ENCODE assay signal across 8 mouse cellular contexts in genomic region chr11:117319543-117320335, GRCm38 (mm10).
A peak's percentile ranks its signal among the peaks of the same experiment; 100 is the strongest.
DNase-seq lines count a peak whose midpoint lies in the region; ATAC-seq and TF ChIP-seq lines count a peak whose summit lies in the region.

No protein-coding gene starts in this region.

- no peaks in the 10 kb centered on the region for H3K9me3 ChIP-seq in intestine, postnatal 0 days (ENCODE audit: control insufficient read depth)
- no peaks in the 10 kb centered on the region for H3K9me3 ChIP-seq in stomach, embryonic 15.5 days

- H3K4me3 ChIP-seq in intestine, postnatal 0 days (ENCODE audit: low read depth, low read length), result no peak overlapping the region
- no peak overlapping the region for H3K4me3 ChIP-seq in stomach, embryonic 15.5 days (replicated peaks)

- H3K4me1 ChIP-seq in intestine, postnatal 0 days (replicated peaks; ENCODE audit: control insufficient read depth, insufficient read depth, low read length), result peaks cover 39% of the 10 kb centered on the region
- H3K4me1 ChIP-seq in stomach, embryonic 15.5 days, result peaks cover 86% of the 10 kb centered on the region

- TF ChIP-seq CTCF in intestine, postnatal 0 days (IDR thresholded peaks at IDR 0.05; ENCODE audit: low read depth), result peak; percentile 32

- WGBS in intestine, postnatal 0 days, result 18% methylated on average over 15 of the region's 15 CpGs
- WGBS in stomach, embryonic 15.5 days, result 23% methylated on average over 14 of the region's 15 CpGs

- no peak overlapping the region for H3K9ac ChIP-seq in intestine, postnatal 0 days (ENCODE audit: low read depth, low read length)
- H3K9ac ChIP-seq in stomach, embryonic 15.5 days, result no peak overlapping the region

- ATAC-seq in granulocyte monocyte progenitor cell, adult 5-6 weeks (replicated peaks; ENCODE audit: poor library complexity, severe bottlenecking), result peak; percentile 59
- peak; percentile 81 for ATAC-seq in intestine, postnatal 0 days
- ATAC-seq in megakaryocyte-erythroid progenitor cell, adult 5-6 weeks (replicated peaks; ENCODE audit: low FRiP score, low TSS enrichment, poor library complexity, severe bottlenecking), result peak; percentile 23
- ATAC-seq in stomach, embryonic 15.5 days (ENCODE audit: insufficient read depth, low FRiP score, low read depth), result peak; percentile 48

- no peaks in the 10 kb centered on the region; the same call in 1 of the 2 replicates for H3K36me3 ChIP-seq in intestine, postnatal 0 days (ENCODE audit: control insufficient read depth, insufficient read depth)
- no peaks in the 10 kb centered on the region for H3K36me3 ChIP-seq in stomach, embryonic 15.5 days

- peak; percentile 74 to 75 for DNase-seq in lung, adult 18-20 months
- no peak for DNase-seq in lung, postnatal 14 days
- DNase-seq in Muller cell, postnatal 12 days (ENCODE audit: inconsistent ontology term), result no peak
- DNase-seq in cerebellum, adult 11-12 months, result no peak

- peak overlapping the region; percentile 70 for H3K27ac ChIP-seq in intestine, postnatal 0 days (ENCODE audit: low read depth, low read length)
- H3K27ac ChIP-seq in stomach, embryonic 15.5 days, result peak overlapping the region; percentile 87

- peak overlapping the region; percentile 24; the same call in 1 of the 2 replicates for H3K4me2 ChIP-seq in intestine, postnatal 0 days (replicated peaks; ENCODE audit: low read depth)
- H3K4me2 ChIP-seq in stomach, embryonic 15.5 days, result peak overlapping the region; percentile 29; the same call in 1 of the 2 replicates

- no peaks in the 10 kb centered on the region for H3K27me3 ChIP-seq in intestine, postnatal 0 days (replicated peaks; ENCODE audit: control insufficient read depth, insufficient read depth, low read length)
- no peaks in the 10 kb centered on the region for H3K27me3 ChIP-seq in stomach, embryonic 15.5 days (replicated peaks)

Comparison
In these comparisons a context has a peak if more than half of its experiments do, and no peak if none do; other contexts are left out.
1. DNase-seq: peak in lung, adult 18-20 months (2 of 2); none in lung, postnatal 14 days (single experiment), Muller cell, postnatal 12 days (single experiment) and cerebellum, adult 11-12 months (single experiment).
2. ATAC-seq: peak in every context shown above with its lines; median percentile 81 in intestine, postnatal 0 days; 59 in granulocyte monocyte progenitor cell, adult 5-6 weeks; 48 in stomach, embryonic 15.5 days; 23 in megakaryocyte-erythroid progenitor cell, adult 5-6 weeks.